Mouse (Mus musculus) olfactory bulb, adult 2 months (tissue): ENCODE results near the gene Prrt4.

ENCODE experiments used
- CTCF ChIP-seq: fragments of 200-500 bp; IDR thresholded peaks from 2 replicates; pipeline ENCODE4 v1.5.1; 2012; ENCODE audit warnings: low read depth, mild to moderate bottlenecking, low read length, moderate library complexity; ENCODE audit not compliant: insufficient read depth
- POLR2A ChIP-seq: fragments of 200-500 bp; IDR thresholded peaks from 2 replicates; pipeline ENCODE4 v1.6.1; 2012; ENCODE audit warnings: mild to moderate bottlenecking, low read depth, low read length, moderate library complexity; ENCODE audit not compliant: insufficient read depth

GRCm38 (mm10) chr6:29214776-29215175, 35.4 kb upstream of the Prrt4 start:
- TF ChIP-seq CTCF (no peak), POLR2A (no peak)
